Mouse (Mus musculus): ENCODE data around the gene Snapc5.

DNA sequence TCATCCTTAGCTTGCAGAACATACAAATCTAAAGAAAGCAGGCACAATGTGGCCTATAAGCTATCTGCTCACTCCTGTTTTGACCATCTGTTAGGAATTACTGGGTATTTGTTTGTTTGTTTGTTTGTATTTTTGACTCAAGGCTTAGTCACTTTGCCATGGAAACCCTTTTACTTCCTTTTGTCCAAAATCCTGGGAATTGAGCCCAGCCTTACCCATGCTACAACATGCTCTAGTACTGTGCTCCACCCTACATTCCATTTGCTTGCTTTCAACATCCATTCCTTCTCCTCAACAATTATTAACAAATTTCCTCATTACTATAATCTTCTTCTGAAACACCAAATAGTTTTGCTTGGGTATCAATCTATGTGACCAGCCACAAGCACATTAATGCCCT lies 23.8 kb downstream of the Snapc5 start:
- no peak for TF ChIP-seq GATA1 (IDR thresholded peaks at IDR 0.05; ENCODE audit: borderline replicate concordance, low read length)
- no peak for TF ChIP-seq FLI1 (IDR thresholded peaks at IDR 0.05; ENCODE audit: low read length)

All from megakaryocyte, embryonic 14.5 days (primary cell).